Mouse (Mus musculus) liver, postnatal 0 days (tissue): ENCODE measurements around the gene Fbxl22.

Experiments
- CTCF ChIP-seq: sonication (generic); IDR thresholded peaks from 2 replicates; pipeline ENCODE4 v1.5.1; 2016; ENCODE audit warnings: antibody characterized with exemption, low read depth
- EP300 ChIP-seq: IDR thresholded peaks from 2 replicates; pipeline ENCODE4 v1.6.1; 2016; ENCODE audit warnings: antibody characterized with exemption, low read depth, mild to moderate bottlenecking

DNA sequence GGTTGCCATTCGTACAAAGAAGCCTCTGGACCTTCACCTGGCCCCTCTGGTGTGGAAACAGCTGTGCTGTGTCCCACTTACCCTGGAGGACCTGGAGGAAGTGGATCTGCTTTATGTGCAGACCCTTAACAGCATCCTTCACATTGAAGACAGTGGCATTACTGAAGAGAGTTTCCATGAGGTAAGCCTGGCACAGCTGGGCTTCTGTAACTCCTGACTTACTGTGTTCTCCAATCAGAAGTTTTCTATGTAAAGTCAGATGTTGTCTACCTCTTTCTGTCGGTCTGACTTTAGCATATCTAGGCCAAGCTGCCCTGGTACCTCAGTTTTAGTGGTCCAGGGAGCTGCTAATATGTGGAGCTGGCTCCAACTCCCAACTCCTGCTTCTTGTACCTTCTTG is 13.1 kb downstream of the Fbxl22 start:
- TF ChIP-seq CTCF (no peak), EP300 (no peak)
